Mouse (Mus musculus) heart, adult 2 months (tissue): ENCODE data around the gene Tmem181a.
"Not testable (repeated sequence)": the region's sequence is repeated elsewhere in the genome, so short reads cannot be mapped to it uniquely, and the experiment has no call there.

ENCODE experiments used
- CTCF ChIP-seq: fragments of 200-600 bp; IDR thresholded peaks from 2 replicates; pipeline ENCODE4 v1.8.1; 2022; ENCODE audit warnings: antibody characterized with exemption, mild to moderate bottlenecking, moderate library complexity
- EP300 ChIP-seq: fragments of 200-500 bp; IDR thresholded peaks from 2 replicates; pipeline ENCODE4 v1.6.1; 2011; ENCODE audit warnings: low read depth, low read length, control low read depth; ENCODE audit not compliant: insufficient read depth
- POLR2A ChIP-seq: fragments of 200-500 bp; IDR thresholded peaks from 2 replicates; pipeline ENCODE4 v1.6.1; 2011; ENCODE audit warnings: mild to moderate bottlenecking, low read depth, low read length, control low read depth; ENCODE audit not compliant: insufficient read depth

- not testable (repeated sequence) for TF ChIP-seq CTCF, EP300, POLR2A
Measured at GRCm38 (mm10) chr17:6327554-6327953, 70.9 kb downstream of the Tmem181a start.
